Mouse (Mus musculus): ENCODE measurements around the gene Slc1a7.

GRCm38 (mm10) chr4:107955691-107956090 is 12.4 kb upstream of the Slc1a7 start:
- no peak for TF ChIP-seq CTCF (IDR thresholded peaks at IDR 0.05)
- TF ChIP-seq POLR2A (IDR thresholded peaks at IDR 0.05; ENCODE audit: insufficient read depth, low read depth, low read length) = no peak
- no peak for TF ChIP-seq EP300 (IDR thresholded peaks at IDR 0.05; ENCODE audit: insufficient read depth, low read depth, low read length)
